Mouse (Mus musculus) cerebellum, adult 2 months (tissue): Measurements from ENCODE around the gene Kcnk15.

Experiments used
- CTCF ChIP-seq: fragments of 200-500 bp; IDR thresholded peaks from 2 replicates; pipeline ENCODE4 v1.5.1; 2011; ENCODE audit warnings: low read depth, mild to moderate bottlenecking, control low read depth, low read length, moderate library complexity, borderline replicate concordance; ENCODE audit not compliant: insufficient read depth
- POLR2A ChIP-seq: fragments of 200-500 bp; IDR thresholded peaks from 2 replicates; pipeline ENCODE4 v1.6.1; 2011; ENCODE audit warnings: low read length, control low read depth, borderline replicate concordance; ENCODE audit not compliant: insufficient read depth

DNA sequence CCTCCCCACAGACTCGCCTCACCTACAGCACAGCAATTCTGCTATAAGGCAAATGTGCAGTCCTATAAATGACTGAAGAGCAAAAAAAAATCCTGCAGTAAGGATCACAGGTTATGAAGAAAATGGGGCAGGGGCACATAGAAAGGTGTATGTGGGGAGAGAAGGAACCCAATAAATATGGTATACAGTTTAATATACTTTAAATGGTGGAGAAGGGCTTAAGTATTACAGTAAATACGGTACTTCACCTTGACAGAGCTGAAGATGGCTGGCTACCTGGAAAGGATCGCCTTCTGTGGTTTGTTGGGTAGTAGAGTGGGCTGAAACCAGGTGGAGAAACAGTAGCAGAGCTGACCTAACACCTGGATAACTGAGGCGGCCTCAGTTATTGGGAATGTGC lies 17.8 kb downstream of the Kcnk15 start:
- TF ChIP-seq POLR2A (no peak), CTCF (no peak)
